Mouse (Mus musculus) limb, embryonic 14.5 days (tissue): ENCODE results near the gene Ppm1h. TPM values are rescaled to one million over a fixed set of nuclear protein-coding genes. Genes with fewer than 3 reads are reported as not detected.

ENCODE experiments used
- ATAC-seq: fragments of 200-750 bp; cut with Nextera tagmentation; 2 replicates; pipeline ENCODE4 v1.8.0; 2017; ENCODE audit warnings: low read depth, moderate number of reproducible peaks, moderate TSS enrichment; ENCODE audit not compliant: low FRiP score
- DNase-seq: peaks from one replicate; pipeline ENCODE4 v3.0.0-alpha.2; 2015; ENCODE audit warnings: low spot score
- H3K27ac ChIP-seq: fragments of 300-500 bp; sonication (generic); replicated peaks from 2 replicates; pipeline ENCODE4 v1.5.1; 2014; ENCODE audit warnings: low read depth, mild to moderate bottlenecking, low read length, moderate library complexity, mixed read lengths
- H3K27me3 ChIP-seq: fragments of 300-500 bp; sonication (generic); 2 replicates; pipeline ENCODE4 v1.6.1; 2014; ENCODE audit warnings: low read length, mixed read lengths; ENCODE audit not compliant: control insufficient read depth, insufficient read depth
- H3K36me3 ChIP-seq: fragments of 300-500 bp; sonication (generic); 2 replicates; pipeline ENCODE4 v1.6.1; 2014; ENCODE audit warnings: mild to moderate bottlenecking, low read length, moderate library complexity, mixed read lengths; ENCODE audit not compliant: control insufficient read depth, insufficient read depth
- H3K4me1 ChIP-seq: fragments of 300-500 bp; sonication (generic); 2 replicates; pipeline ENCODE4 v1.6.1; 2014; ENCODE audit warnings: antibody characterized with exemption, low read length, mixed read lengths; ENCODE audit not compliant: control insufficient read depth, insufficient read depth
- H3K4me2 ChIP-seq: fragments of 300-500 bp; sonication (generic); replicated peaks from 2 replicates; pipeline ENCODE4 v1.6.1; 2014; ENCODE audit warnings: low read depth, mild to moderate bottlenecking, low read length, moderate library complexity; ENCODE audit not compliant: severe bottlenecking
- H3K4me3 ChIP-seq: fragments of 300-500 bp; sonication (generic); replicated peaks from 2 replicates; pipeline ENCODE4 v1.5.1; 2014; ENCODE audit warnings: low read length
- H3K9ac ChIP-seq: fragments of 300-500 bp; sonication (generic); 2 replicates; pipeline ENCODE4 v1.6.1; 2014; ENCODE audit warnings: mild to moderate bottlenecking, low read depth, low read length, moderate library complexity; ENCODE audit not compliant: severe bottlenecking
- H3K9me3 ChIP-seq: fragments of 300-500 bp; sonication (generic); 2 replicates; pipeline ENCODE4 v1.6.1; 2016; ENCODE audit warnings: low read length; ENCODE audit not compliant: control insufficient read depth
- POLR2A ChIP-seq: fragments of 200-500 bp; IDR thresholded peaks from 2 replicates; pipeline ENCODE4 v1.8.0; 2012; ENCODE audit warnings: inconsistent platforms, mild to moderate bottlenecking, moderate library complexity, borderline replicate concordance; ENCODE audit not compliant: insufficient read depth, insufficient read length; ENCODE audit errors: extremely low read depth
- WGBS: fragments of 180-500 bp; shearing (Covaris S2); extraction: QIAGEN DNeasy Blood & Tissue Kit; methylation state at CpG from one replicate; pipeline ENCODE4 v1.1.7; 2014; 5-methylcytosine and 5-hydroxymethylcytosine counted together
- polyA plus RNA-seq, 2 experiments: library from polyadenylated mRNA; depleted of rRNA in 1 of 2; stranded (reverse) in 1 of 2; unstranded in 1 of 2; fragments of >200 nt; fragmentation: Nextera tagmentation in 1 of 2; extraction: Ambion mirVana in 1 of 2; gene quantifications; 2 replicates each; pipeline versions ENCODE4 v1.2.1 to v1.2.3; 2012 to 2014

Ppm1h gene
- polyA plus RNA-seq, 2 experiments = 2.2 to 3.4 TPM

GRCm38 (mm10) chr10:122819808-122820207 lies 141.2 kb downstream of the Ppm1h start:
- Histone ChIP-seq H3K27ac (no peak overlapping the region), H3K4me3 (no peak overlapping the region), H3K4me2 (no peak overlapping the region), H3K27me3 (no peaks in the 10 kb centered on the region), H3K4me1 (peaks cover 8% of the 10 kb centered on the region), H3K9me3 (no peaks in the 10 kb centered on the region), H3K9ac (no peak overlapping the region), H3K36me3 (no peaks in the 10 kb centered on the region)
- DNase-seq (no peak), ATAC-seq (no peak)
- no peak for TF ChIP-seq POLR2A
- 96% methylated on average over 6 of the region's 6 CpGs for WGBS

- Histone ChIP-seq H3K27me3 (no peaks in the 10 kb centered on the region), H3K4me2 (no peak overlapping the region), H3K9me3 (no peaks in the 10 kb centered on the region), H3K4me1 (peaks cover 3% of the 10 kb centered on the region; the same call in 1 of the 2 replicates), H3K27ac (no peak overlapping the region), H3K36me3 (no peaks in the 10 kb centered on the region), H3K4me3 (no peak overlapping the region), H3K9ac (no peak overlapping the region)
- TF ChIP-seq POLR2A = no peak
- WGBS = 65% methylated on average over 6 of the region's 6 CpGs
- DNase-seq (no peak), ATAC-seq (no peak)
Measured at GRCm38 (mm10) chr10:122821549-122821948, 143.0 kb downstream of the Ppm1h start.

- no peak overlapping the region for H3K4me2 ChIP-seq
- no peak for TF ChIP-seq POLR2A
- H3K4me1 ChIP-seq = peaks cover 13% of the 10 kb centered on the region
- H3K9ac ChIP-seq = no peak overlapping the region
- DNase-seq = no peak
- H3K9me3 ChIP-seq = no peaks in the 10 kb centered on the region
- H3K27ac ChIP-seq = no peak overlapping the region; the same call in 1 of the 2 replicates
- H3K27me3 ChIP-seq = no peaks in the 10 kb centered on the region
- no peaks in the 10 kb centered on the region for H3K36me3 ChIP-seq
- H3K4me3 ChIP-seq = no peak overlapping the region
- 63% methylated on average over 13 of the region's 13 CpGs for WGBS
- 0 out of 2 replicates have a peak, but pooled peaks have one; percentile 44 for ATAC-seq
Measured at GRCm38 (mm10) chr10:122823642-122824041, 145.1 kb downstream of the Ppm1h start.

GRCm38 (mm10) chr10:122826696-122827331 lies 148.3 kb downstream of the Ppm1h start:
- H3K9me3 ChIP-seq = no peaks in the 10 kb centered on the region
- no peak overlapping the region for H3K4me2 ChIP-seq
- no peak overlapping the region for H3K27ac ChIP-seq
- DNase-seq (no peak), ATAC-seq (no peak)
- no peak for TF ChIP-seq POLR2A
- no peaks in the 10 kb centered on the region for H3K36me3 ChIP-seq
- no peaks in the 10 kb centered on the region for H3K27me3 ChIP-seq
- WGBS = 47% methylated on average over 16 of the region's 16 CpGs
- H3K9ac ChIP-seq = no peak overlapping the region
- no peak overlapping the region for H3K4me3 ChIP-seq
- H3K4me1 ChIP-seq = peaks cover 13% of the 10 kb centered on the region

- no peak for TF ChIP-seq POLR2A
Measured at GRCm38 (mm10) chr10:122827719-122828414, 149.3 kb downstream of the Ppm1h start.

More at GRCm38 (mm10) chr10:122827719-122828414, 149.3 kb downstream of the Ppm1h start:
- Histone ChIP-seq H3K27ac (no peak overlapping the region), H3K27me3 (no peaks in the 10 kb centered on the region), H3K36me3 (no peaks in the 10 kb centered on the region), H3K9me3 (no peaks in the 10 kb centered on the region), H3K9ac (no peak overlapping the region), H3K4me3 (no peak overlapping the region), H3K4me2 (no peak overlapping the region), H3K4me1 (peaks cover 10% of the 10 kb centered on the region)
- WGBS = 69% methylated on average over 12 of the region's 12 CpGs
- peak; percentile 45 for DNase-seq
- ATAC-seq = no peak
